Mouse (Mus musculus) hindbrain, embryonic 11.5 days (tissue): ENCODE measurements around the gene Mmp9. TPM values are rescaled to one million over a fixed set of nuclear protein-coding genes. Genes with fewer than 3 reads are reported as not detected.

ENCODE experiments used
- ATAC-seq: fragments of 200-750 bp; cut with Nextera tagmentation; 2 replicates; pipeline ENCODE4 v1.8.0; 2017; ENCODE audit warnings: mild to moderate bottlenecking, moderate TSS enrichment, moderate library complexity; ENCODE audit not compliant: low FRiP score
- DNase-seq: peaks from one replicate; pipeline ENCODE4 v3.0.0-alpha.2; 2015; ENCODE audit warnings: low spot score
- H3K27ac ChIP-seq: fragments of 300-500 bp; sonication (generic); 2 replicates; pipeline ENCODE4 v1.5.1; 2014; ENCODE audit warnings: mild to moderate bottlenecking, low read depth, low read length
- H3K27me3 ChIP-seq: fragments of 300-500 bp; sonication (generic); 2 replicates; pipeline ENCODE4 v1.6.1; 2014; ENCODE audit warnings: mild to moderate bottlenecking, low read length, moderate library complexity, mixed read lengths; ENCODE audit not compliant: control insufficient read depth, insufficient read depth
- H3K36me3 ChIP-seq: fragments of 300-500 bp; sonication (generic); 2 replicates; pipeline ENCODE4 v1.6.1; 2014; ENCODE audit warnings: mild to moderate bottlenecking, low read length, moderate library complexity, mixed read lengths; ENCODE audit not compliant: control insufficient read depth, insufficient read depth
- H3K4me1 ChIP-seq: fragments of 300-500 bp; sonication (generic); replicated peaks from 2 replicates; pipeline ENCODE4 v1.6.1; 2014; ENCODE audit warnings: low read length, mixed read lengths; ENCODE audit not compliant: control insufficient read depth, insufficient read depth
- H3K4me2 ChIP-seq: fragments of 300-500 bp; sonication (generic); replicated peaks from 2 replicates; pipeline ENCODE4 v1.6.1; 2014; ENCODE audit warnings: mild to moderate bottlenecking, low read depth, low read length
- H3K4me3 ChIP-seq: fragments of 300-500 bp; sonication (generic); 2 replicates; pipeline ENCODE4 v1.5.1; 2014; ENCODE audit warnings: low read depth, low read length
- H3K9ac ChIP-seq: fragments of 300-500 bp; sonication (generic); 2 replicates; pipeline ENCODE4 v1.6.1; 2014; ENCODE audit warnings: low read depth, low read length
- H3K9me3 ChIP-seq: fragments of 300-500 bp; sonication (generic); 2 replicates; pipeline ENCODE4 v1.6.1; 2016; ENCODE audit warnings: low read length; ENCODE audit not compliant: control insufficient read depth
- WGBS: fragments of 180-500 bp; shearing (Covaris S2); extraction: QIAGEN DNeasy Blood & Tissue Kit; methylation state at CpG from one replicate; pipeline ENCODE4 v1.1.7; 2014; 5-methylcytosine and 5-hydroxymethylcytosine counted together
- polyA plus RNA-seq: library from polyadenylated mRNA; unstranded; fragments of >200 nt; fragmentation: Nextera tagmentation; extraction: Ambion mirVana; gene quantifications from 2 replicates; pipeline ENCODE4 v1.2.1, GENCODE M21; 2014

The Mmp9 gene
- polyA plus RNA-seq, 1 experiment from 2014 or later: 1.3 TPM

- no peak overlapping the region for H3K27ac ChIP-seq
- H3K4me2 ChIP-seq: no peak overlapping the region
- no peak overlapping the region for H3K9ac ChIP-seq
- 92% methylated on average over 15 of the region's 15 CpGs for WGBS
- no peak overlapping the region for H3K4me3 ChIP-seq
- H3K27me3 ChIP-seq: no peaks in the 10 kb centered on the region
- DNase-seq: no peak
- H3K36me3 ChIP-seq: peaks cover 21% of the 10 kb centered on the region
- no peaks in the 10 kb centered on the region for H3K9me3 ChIP-seq
- H3K4me1 ChIP-seq: no peaks in the 10 kb centered on the region
- no peak for ATAC-seq
These were observed 41.5 kb upstream of the Mmp9 start for GRCm38 (mm10) chr2:164899034-164899433.

- H3K4me1 ChIP-seq: no peaks in the 10 kb centered on the region
- DNase-seq (no peak), ATAC-seq (no peak)
- no peaks in the 10 kb centered on the region for H3K27me3 ChIP-seq
- no peak overlapping the region for H3K4me2 ChIP-seq
- no peak overlapping the region for H3K27ac ChIP-seq
- no peak overlapping the region for H3K9ac ChIP-seq
- no peak overlapping the region for H3K4me3 ChIP-seq
- peaks cover 23% of the 10 kb centered on the region for H3K36me3 ChIP-seq
- WGBS: 95% methylated on average over 16 of the region's 16 CpGs
- no peaks in the 10 kb centered on the region for H3K9me3 ChIP-seq
These were observed 40.7 kb upstream of the Mmp9 start for GRCm38 (mm10) chr2:164899723-164900459.

- H3K4me3 ChIP-seq: no peak overlapping the region
- H3K4me1 ChIP-seq: no peaks in the 10 kb centered on the region
- ATAC-seq: no peak
- no peak overlapping the region for H3K9ac ChIP-seq
- 93% methylated on average over 13 of the region's 13 CpGs for WGBS
- H3K36me3 ChIP-seq: peaks cover 21% of the 10 kb centered on the region
- no peak for DNase-seq
- no peaks in the 10 kb centered on the region for H3K27me3 ChIP-seq
- no peak overlapping the region for H3K27ac ChIP-seq
- H3K4me2 ChIP-seq: no peak overlapping the region
- 0 out of 2 replicates have a peak, but pooled peaks cover 4% of the 10 kb centered on the region for H3K9me3 ChIP-seq
These were observed 39.2 kb upstream of the Mmp9 start for GRCm38 (mm10) chr2:164901380-164901779.

GRCm38 (mm10) chr2:164903496-164903895 is 37.1 kb upstream of the Mmp9 start:
- DNase-seq: no peak
- Histone ChIP-seq H3K4me3 (no peak overlapping the region), H3K36me3 (peaks cover 31% of the 10 kb centered on the region), H3K27me3 (no peaks in the 10 kb centered on the region), H3K9ac (no peak overlapping the region), H3K4me2 (no peak overlapping the region), H3K9me3 (0 out of 2 replicates have a peak, but pooled peaks cover 4% of the 10 kb centered on the region), H3K27ac (no peak overlapping the region), H3K4me1 (no peaks in the 10 kb centered on the region)
- ATAC-seq: no peak
- WGBS: 80% methylated on average over 1 of the region's 1 CpGs

- H3K4me1 ChIP-seq: peaks cover 6% of the 10 kb centered on the region
- H3K27ac ChIP-seq: no peak overlapping the region
- H3K9me3 ChIP-seq: 0 out of 2 replicates have a peak, but pooled peaks cover 4% of the 10 kb centered on the region
- no peak overlapping the region for H3K9ac ChIP-seq
- ATAC-seq (no peak), DNase-seq (no peak)
- peaks cover 37% of the 10 kb centered on the region for H3K36me3 ChIP-seq
- WGBS: 100% methylated on average over 4 of the region's 4 CpGs
- H3K27me3 ChIP-seq: no peaks in the 10 kb centered on the region
- H3K4me3 ChIP-seq: no peak overlapping the region
- no peak overlapping the region for H3K4me2 ChIP-seq
These were observed 34.5 kb upstream of the Mmp9 start for GRCm38 (mm10) chr2:164906071-164906470.

- no peak overlapping the region for H3K4me2 ChIP-seq
- 97% methylated on average over 12 of the region's 12 CpGs for WGBS
- no peak for ATAC-seq
- H3K27ac ChIP-seq: no peak overlapping the region
- peaks cover 6% of the 10 kb centered on the region for H3K4me1 ChIP-seq
- H3K27me3 ChIP-seq: no peaks in the 10 kb centered on the region
- H3K36me3 ChIP-seq: peaks cover 29% of the 10 kb centered on the region
- H3K4me3 ChIP-seq: no peak overlapping the region
- H3K9ac ChIP-seq: no peak overlapping the region
- 0 out of 2 replicates have a peak, but pooled peaks cover 4% of the 10 kb centered on the region for H3K9me3 ChIP-seq
- no peak for DNase-seq
These were observed 33.1 kb upstream of the Mmp9 start for GRCm38 (mm10) chr2:164907511-164907910.

GRCm38 (mm10) chr2:164908011-164908410 is 32.6 kb upstream of the Mmp9 start:
- no peak for ATAC-seq
- 97% methylated on average over 5 of the region's 5 CpGs for WGBS

GRCm38 (mm10) chr2:164909100-164909499 is 31.5 kb upstream of the Mmp9 start:
- no peak overlapping the region for H3K4me2 ChIP-seq
- ATAC-seq (no peak), DNase-seq (no peak)
- H3K9me3 ChIP-seq: 0 out of 2 replicates have a peak, but pooled peaks cover 4% of the 10 kb centered on the region
- H3K27ac ChIP-seq: no peak overlapping the region
- no peaks in the 10 kb centered on the region for H3K27me3 ChIP-seq
- H3K4me1 ChIP-seq: peaks cover 6% of the 10 kb centered on the region
- H3K9ac ChIP-seq: no peak overlapping the region
- WGBS: 95% methylated on average over 3 of the region's 3 CpGs
- H3K4me3 ChIP-seq: no peak overlapping the region
- peaks cover 27% of the 10 kb centered on the region for H3K36me3 ChIP-seq

More at GRCm38 (mm10) chr2:164908011-164908410, 32.6 kb upstream of the Mmp9 start:
- Histone ChIP-seq H3K9ac (no peak overlapping the region), H3K9me3 (0 out of 2 replicates have a peak, but pooled peaks cover 4% of the 10 kb centered on the region), H3K27ac (no peak overlapping the region), H3K4me3 (no peak overlapping the region), H3K4me2 (no peak overlapping the region), H3K27me3 (no peaks in the 10 kb centered on the region), H3K4me1 (peaks cover 6% of the 10 kb centered on the region), H3K36me3 (peaks cover 29% of the 10 kb centered on the region)
- no peak for DNase-seq

GRCm38 (mm10) chr2:164909542-164909941 is 31.0 kb upstream of the Mmp9 start:
- Histone ChIP-seq H3K4me1 (peaks cover 6% of the 10 kb centered on the region), H3K9me3 (0 out of 2 replicates have a peak, but pooled peaks cover 4% of the 10 kb centered on the region), H3K9ac (no peak overlapping the region), H3K4me3 (0 out of 2 replicates have a peak overlapping the region, but pooled peaks have one; percentile 53), H3K27me3 (no peaks in the 10 kb centered on the region), H3K27ac (no peak overlapping the region), H3K36me3 (peaks cover 25% of the 10 kb centered on the region), H3K4me2 (peak overlapping the region; percentile 69; the same call in 1 of the 2 replicates)
- ATAC-seq (no peak), DNase-seq (peak; percentile 49)
- 59% methylated on average over 1 of the region's 1 CpGs for WGBS
